Mouse (Mus musculus) heart, embryonic 13.5 days (tissue): ENCODE measurements around the gene Gm42906. TPM values are rescaled to one million over a fixed set of nuclear protein-coding genes. Genes with fewer than 3 reads are reported as not detected.

Experiments used
- ATAC-seq: fragments of 200-750 bp; cut with Nextera tagmentation; 2 replicates; pipeline ENCODE4 v1.8.0; 2017; ENCODE audit warnings: moderate TSS enrichment; ENCODE audit not compliant: insufficient number of reproducible peaks, low FRiP score, low TSS enrichment; ENCODE audit errors: extremely low read depth
- H3K27ac ChIP-seq: fragments of 300-500 bp; sonication (generic); replicated peaks from 2 replicates; pipeline ENCODE4 v1.5.1; 2015; ENCODE audit warnings: moderate library complexity, mild to moderate bottlenecking, inconsistent platforms
- H3K27me3 ChIP-seq: fragments of 300-500 bp; sonication (generic); replicated peaks from 2 replicates; pipeline ENCODE4 v1.6.1; 2015; ENCODE audit warnings: mild to moderate bottlenecking, inconsistent platforms
- H3K36me3 ChIP-seq: fragments of 300-500 bp; sonication (generic); 2 replicates; pipeline ENCODE4 v1.6.1; 2015; ENCODE audit warnings: mild to moderate bottlenecking, inconsistent platforms
- H3K4me1 ChIP-seq: fragments of 300-500 bp; sonication (generic); 2 replicates; pipeline ENCODE4 v1.6.1; 2015; ENCODE audit warnings: inconsistent platforms
- H3K4me2 ChIP-seq: fragments of 300-500 bp; sonication (generic); 2 replicates; pipeline ENCODE4 v1.6.1; 2015; ENCODE audit warnings: inconsistent platforms, mild to moderate bottlenecking, moderate library complexity
- H3K4me3 ChIP-seq: fragments of 300-500 bp; sonication (generic); 2 replicates; pipeline ENCODE4 v1.5.1; 2015; ENCODE audit warnings: moderate library complexity, mild to moderate bottlenecking, inconsistent platforms
- H3K9ac ChIP-seq: fragments of 300-500 bp; sonication (generic); 2 replicates; pipeline ENCODE4 v1.6.1; 2015; ENCODE audit warnings: inconsistent platforms, mild to moderate bottlenecking, moderate library complexity
- H3K9me3 ChIP-seq: fragments of 300-500 bp; sonication (generic); 2 replicates; pipeline ENCODE4 v1.6.1; 2016; ENCODE audit warnings: inconsistent platforms
- WGBS: fragments of 180-500 bp; shearing (Covaris S2); methylation state at CpG from one replicate; pipeline ENCODE4 v1.1.7; 2015; ENCODE audit warnings: mixed read lengths; 5-methylcytosine and 5-hydroxymethylcytosine counted together
- polyA plus RNA-seq: library from polyadenylated mRNA; unstranded; fragments of >200 nt; fragmentation: Nextera tagmentation; extraction: Ambion mirVana; gene quantifications from 2 replicates; pipeline ENCODE4 v1.2.1, GENCODE M21; 2015

The Gm42906 gene
- polyA plus RNA-seq, 1 experiment from 2014 or later: not detected

DNA sequence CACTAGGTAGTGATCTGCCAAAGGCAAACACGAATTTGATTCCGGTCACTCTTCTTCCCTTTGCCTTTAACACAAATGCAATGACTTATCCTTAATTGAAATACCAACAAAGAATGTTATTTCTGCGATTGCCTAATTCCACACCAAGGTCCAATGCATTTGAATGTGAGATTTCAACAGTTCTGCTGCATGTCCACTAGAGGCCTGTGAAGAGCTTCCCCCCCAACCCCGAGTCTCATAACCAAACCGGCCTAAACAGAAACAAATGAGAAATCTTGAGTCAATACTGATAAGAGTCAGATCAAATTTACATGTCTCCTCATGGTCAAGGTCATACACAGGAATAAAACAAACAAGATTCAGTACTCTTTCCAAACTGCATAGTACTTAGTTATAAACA is 285.7 kb downstream of the Gm42906 start:
- H3K4me3 ChIP-seq: no peak overlapping the region
- no peaks in the 10 kb centered on the region for H3K27me3 ChIP-seq
- no peaks in the 10 kb centered on the region for H3K9me3 ChIP-seq
- peaks cover 38% of the 10 kb centered on the region for H3K4me1 ChIP-seq
- H3K9ac ChIP-seq: no peak overlapping the region
- no peak overlapping the region for H3K4me2 ChIP-seq
- WGBS: 34% methylated on average over 5 of the region's 5 CpGs
- H3K36me3 ChIP-seq: no peaks in the 10 kb centered on the region
- peak overlapping the region; percentile 79 for H3K27ac ChIP-seq
- ATAC-seq: no peak

DNA sequence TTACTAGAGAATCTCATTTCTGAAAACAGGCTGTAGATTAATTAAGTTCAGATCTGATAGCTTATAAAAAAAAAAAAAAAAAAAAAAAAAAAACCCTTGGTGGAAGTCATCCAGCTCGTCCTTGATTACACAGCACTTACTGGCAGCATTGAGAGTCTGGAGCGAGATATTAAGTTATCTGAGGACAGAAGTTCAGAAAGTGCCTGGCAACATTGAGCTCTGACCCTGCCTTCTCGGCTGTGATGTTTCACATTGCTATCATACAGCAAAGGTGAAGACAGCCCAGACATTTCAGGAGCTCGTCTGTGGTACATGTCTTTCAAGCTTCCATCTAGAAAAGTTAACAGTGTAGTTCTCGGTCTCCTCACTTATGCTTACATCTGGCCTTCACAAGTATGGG is 290.1 kb downstream of the Gm42906 start:
- Histone ChIP-seq H3K27me3 (no peaks in the 10 kb centered on the region), H3K4me1 (peaks cover 48% of the 10 kb centered on the region), H3K9me3 (no peaks in the 10 kb centered on the region), H3K9ac (no peak overlapping the region), H3K4me3 (no peak overlapping the region), H3K36me3 (no peaks in the 10 kb centered on the region), H3K4me2 (no peak overlapping the region), H3K27ac (peak overlapping the region; percentile 15)
- ATAC-seq: no peak
- 32% methylated on average over 5 of the region's 5 CpGs for WGBS

DNA sequence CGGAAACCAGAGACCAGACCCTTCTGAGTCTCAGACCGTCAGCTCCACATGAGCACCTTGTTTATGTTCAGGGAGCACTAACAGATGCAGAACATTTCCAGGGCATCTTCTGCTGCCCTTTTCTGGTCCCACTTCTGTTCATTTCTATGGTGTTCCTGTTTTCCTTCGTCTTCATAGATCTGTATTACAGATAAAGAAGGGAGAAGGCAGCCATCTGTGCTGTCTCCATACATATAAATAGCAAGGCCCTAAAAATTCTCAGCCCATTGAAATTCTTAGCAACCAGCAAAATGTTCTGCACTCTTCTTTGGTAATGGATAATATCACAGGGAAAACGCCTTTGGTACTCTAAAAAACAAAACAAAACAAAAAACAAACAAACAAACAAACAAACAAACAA is 290.7 kb downstream of the Gm42906 start:
- 77% methylated on average over 4 of the region's 4 CpGs for WGBS
- Histone ChIP-seq H3K9me3 (no peaks in the 10 kb centered on the region), H3K27ac (no peak overlapping the region), H3K4me3 (no peak overlapping the region), H3K4me1 (peaks cover 42% of the 10 kb centered on the region), H3K36me3 (no peaks in the 10 kb centered on the region), H3K27me3 (no peaks in the 10 kb centered on the region), H3K9ac (no peak overlapping the region), H3K4me2 (no peak overlapping the region)
- no peak for ATAC-seq

- Histone ChIP-seq H3K9me3 (no peaks in the 10 kb centered on the region), H3K27ac (peak overlapping the region; percentile 61), H3K9ac (no peak overlapping the region), H3K4me3 (no peak overlapping the region), H3K27me3 (no peaks in the 10 kb centered on the region), H3K4me2 (no peak overlapping the region), H3K36me3 (no peaks in the 10 kb centered on the region), H3K4me1 (peaks cover 33% of the 10 kb centered on the region)
- WGBS: 22% methylated on average over 6 of the region's 6 CpGs
- no peak for ATAC-seq
Measured at GRCm38 (mm10) chr5:151135965-151136364, 292.0 kb downstream of the Gm42906 start.

- H3K4me1 ChIP-seq: peaks cover 36% of the 10 kb centered on the region
- no peaks in the 10 kb centered on the region for H3K9me3 ChIP-seq
- 44% methylated on average over 8 of the region's 8 CpGs for WGBS
- no peak for ATAC-seq
- H3K27ac ChIP-seq: peak overlapping the region; percentile 57
- H3K27me3 ChIP-seq: no peaks in the 10 kb centered on the region
- no peak overlapping the region; the same call in 1 of the 2 replicates for H3K4me2 ChIP-seq
- no peak overlapping the region for H3K9ac ChIP-seq
- no peaks in the 10 kb centered on the region for H3K36me3 ChIP-seq
- H3K4me3 ChIP-seq: no peak overlapping the region
Measured at GRCm38 (mm10) chr5:151135078-151135826, 292.7 kb downstream of the Gm42906 start.

DNA sequence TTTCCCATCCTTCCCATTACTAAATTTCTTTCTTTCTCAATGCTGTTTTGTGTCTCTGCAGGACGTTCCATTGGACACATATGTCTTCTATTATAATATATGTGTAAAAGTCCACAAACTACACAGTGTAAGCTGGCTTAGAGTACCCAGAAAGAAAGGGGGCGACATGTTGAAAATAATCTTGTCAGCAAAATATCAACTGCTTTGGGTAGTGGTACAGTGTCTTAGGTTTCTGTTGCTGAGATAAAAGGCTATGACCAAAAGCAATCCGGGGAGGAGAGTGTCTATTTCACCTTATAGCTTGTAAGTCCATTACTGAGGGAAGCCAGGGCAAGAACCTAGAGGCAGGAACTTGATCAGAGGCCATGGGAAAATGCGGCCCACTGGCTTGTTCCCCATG is 293.8 kb downstream of the Gm42906 start:
- Histone ChIP-seq H3K36me3 (no peaks in the 10 kb centered on the region), H3K27ac (no peak overlapping the region), H3K4me3 (no peak overlapping the region), H3K4me2 (no peak overlapping the region), H3K9ac (no peak overlapping the region), H3K4me1 (peaks cover 36% of the 10 kb centered on the region), H3K27me3 (no peaks in the 10 kb centered on the region), H3K9me3 (no peaks in the 10 kb centered on the region)
- ATAC-seq: no peak
- 92% methylated on average over 4 of the region's 4 CpGs for WGBS

DNA sequence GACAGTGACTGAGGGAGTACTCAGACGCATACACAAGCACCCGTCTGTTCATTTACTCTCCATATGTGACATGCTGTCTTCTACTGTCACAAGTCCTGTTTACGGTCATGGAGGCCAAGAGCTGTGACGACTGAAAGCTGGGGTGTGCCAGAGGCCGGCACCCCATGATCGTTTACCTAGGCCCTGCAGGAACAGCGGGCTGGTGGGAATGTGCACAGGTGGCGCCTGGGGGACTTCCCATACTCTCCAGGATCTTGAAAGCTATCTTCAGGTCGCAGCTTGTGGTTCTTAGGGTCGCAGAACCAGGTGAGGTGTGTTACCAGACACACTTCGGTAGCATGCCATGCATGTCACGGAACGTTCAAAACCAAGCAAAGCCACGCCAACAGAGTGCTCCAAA is 294.2 kb downstream of the Gm42906 start:
- Histone ChIP-seq H3K4me1 (peaks cover 36% of the 10 kb centered on the region), H3K9ac (no peak overlapping the region), H3K9me3 (no peaks in the 10 kb centered on the region), H3K27me3 (no peaks in the 10 kb centered on the region), H3K4me2 (no peak overlapping the region), H3K27ac (no peak overlapping the region), H3K4me3 (no peak overlapping the region), H3K36me3 (no peaks in the 10 kb centered on the region)
- ATAC-seq: no peak
- WGBS: 88% methylated on average over 14 of the region's 14 CpGs

DNA sequence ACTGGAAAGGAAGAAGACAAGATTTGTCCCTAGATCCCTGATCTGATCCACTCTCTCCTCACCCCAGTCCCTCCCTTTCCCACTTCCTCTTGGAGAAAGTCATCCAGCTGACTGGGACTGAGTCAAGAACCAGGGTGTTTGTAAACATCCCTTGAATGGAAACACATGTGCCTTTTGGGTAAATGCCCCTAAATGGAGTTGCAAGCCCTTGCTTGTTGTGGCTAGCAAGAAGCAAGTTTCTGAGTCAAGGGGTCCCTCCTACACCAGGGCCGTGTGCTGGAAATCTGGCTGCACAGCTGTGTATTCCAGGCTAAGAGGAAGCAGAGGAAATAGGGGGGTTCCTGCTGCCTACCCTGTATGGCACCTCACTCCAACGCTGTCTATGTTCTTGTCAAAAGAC is 298.2 kb downstream of the Gm42906 start:
- no peak for ATAC-seq
- H3K27me3 ChIP-seq: no peaks in the 10 kb centered on the region
- H3K36me3 ChIP-seq: no peaks in the 10 kb centered on the region
- H3K4me1 ChIP-seq: peaks cover 16% of the 10 kb centered on the region
- H3K9ac ChIP-seq: no peak overlapping the region
- 55% methylated on average over 2 of the region's 2 CpGs for WGBS
- H3K9me3 ChIP-seq: no peaks in the 10 kb centered on the region
- no peak overlapping the region for H3K27ac ChIP-seq
- no peak overlapping the region for H3K4me2 ChIP-seq
- no peak overlapping the region for H3K4me3 ChIP-seq

GRCm38 (mm10) chr5:151127298-151127717 is 300.7 kb downstream of the Gm42906 start:
- H3K4me3 ChIP-seq: peak overlapping the region; percentile 28
- H3K27me3 ChIP-seq: no peaks in the 10 kb centered on the region
- peaks cover 16% of the 10 kb centered on the region for H3K4me1 ChIP-seq
- H3K27ac ChIP-seq: no peak overlapping the region; the same call in 1 of the 2 replicates
- H3K36me3 ChIP-seq: no peaks in the 10 kb centered on the region
- WGBS: 35% methylated on average over 6 of the region's 6 CpGs
- H3K4me2 ChIP-seq: peak overlapping the region; percentile 3
- H3K9ac ChIP-seq: peak overlapping the region; percentile 47; the same call in 1 of the 2 replicates
- H3K9me3 ChIP-seq: no peaks in the 10 kb centered on the region
- ATAC-seq: no peak

DNA sequence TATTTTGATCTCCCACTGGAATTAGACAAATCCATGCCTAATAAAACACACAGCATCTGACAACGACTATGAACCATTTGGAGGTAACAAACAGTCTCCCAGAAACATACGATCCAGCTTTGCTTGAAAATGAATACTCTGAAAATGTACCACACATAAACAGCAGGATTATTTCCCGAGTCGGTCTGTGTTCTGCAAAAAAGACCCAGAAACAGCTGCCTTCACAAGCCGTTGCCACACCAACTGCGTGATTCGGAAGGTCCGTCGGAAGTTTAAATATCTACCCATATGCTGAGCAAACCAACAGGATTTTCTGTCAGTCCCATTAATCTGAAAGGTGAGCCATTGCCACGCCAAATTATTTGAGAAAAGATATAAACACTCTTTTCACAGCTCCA is 301.4 kb downstream of the Gm42906 start:
- Histone ChIP-seq H3K36me3 (no peaks in the 10 kb centered on the region), H3K4me1 (peaks cover 16% of the 10 kb centered on the region), H3K27ac (no peak overlapping the region), H3K27me3 (no peaks in the 10 kb centered on the region), H3K4me2 (peak overlapping the region; percentile 3), H3K9ac (no peak overlapping the region), H3K9me3 (no peaks in the 10 kb centered on the region), H3K4me3 (peak overlapping the region; percentile 28; the same call in 1 of the 2 replicates)
- ATAC-seq: no peak
- 78% methylated on average over 10 of the region's 10 CpGs for WGBS

DNA sequence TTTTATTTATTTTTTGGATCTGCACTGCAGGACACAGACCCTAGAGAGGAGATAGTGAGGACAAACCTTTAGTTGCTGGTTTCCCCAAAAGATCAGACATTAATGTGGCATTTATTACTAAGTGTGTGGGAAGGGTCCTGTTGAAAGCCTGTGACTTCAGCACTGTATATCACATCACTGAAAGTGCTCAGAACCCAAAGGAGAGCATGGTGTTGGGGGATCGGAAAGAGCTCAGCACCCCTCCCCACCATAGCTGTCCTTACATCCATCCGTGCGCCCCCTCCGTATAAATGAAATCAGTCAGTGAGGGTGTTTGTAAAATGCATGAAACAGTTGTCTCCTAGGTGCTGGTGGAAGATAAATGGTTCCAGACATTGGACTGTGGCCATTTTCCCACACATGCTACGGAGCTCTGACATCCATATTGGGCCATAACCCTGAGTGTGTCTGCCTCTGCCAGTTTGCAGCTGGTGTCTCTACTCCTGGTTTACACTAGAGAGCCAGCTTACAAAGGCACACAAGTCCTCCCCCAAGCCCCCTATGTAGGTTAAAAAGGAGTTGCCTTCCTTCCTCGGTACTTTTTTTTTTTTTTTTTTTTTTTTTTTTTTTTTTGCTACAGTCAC is 301.9 kb downstream of the Gm42906 start:
- Histone ChIP-seq H3K4me1 (peaks cover 16% of the 10 kb centered on the region), H3K4me2 (peak overlapping the region; percentile 3; the same call in 1 of the 2 replicates), H3K27ac (no peak overlapping the region), H3K4me3 (peak overlapping the region; percentile 5), H3K36me3 (no peaks in the 10 kb centered on the region), H3K27me3 (no peaks in the 10 kb centered on the region), H3K9me3 (no peaks in the 10 kb centered on the region), H3K9ac (no peak overlapping the region)
- 54% methylated on average over 6 of the region's 6 CpGs for WGBS
- ATAC-seq: no peak

DNA sequence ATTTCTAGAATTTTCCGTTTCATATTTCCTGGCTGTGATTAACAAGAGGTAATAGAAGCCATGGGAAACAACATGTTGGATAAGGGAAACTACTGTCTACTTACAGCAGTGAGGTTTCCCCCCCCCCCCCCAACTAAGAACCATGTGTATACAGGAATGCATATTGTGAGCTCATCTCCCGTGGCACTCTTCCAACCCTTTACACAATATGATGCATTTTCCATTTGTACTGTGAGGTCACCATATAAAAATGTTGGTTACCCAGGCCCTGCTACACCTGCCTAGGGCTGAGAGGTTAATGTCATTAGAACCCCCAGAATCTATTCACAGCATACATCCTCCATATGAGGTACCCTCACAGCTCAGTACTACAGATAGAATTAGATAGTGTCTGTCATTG is 310.1 kb downstream of the Gm42906 start:
- no peaks in the 10 kb centered on the region for H3K36me3 ChIP-seq
- no peak overlapping the region for H3K27ac ChIP-seq
- no peak overlapping the region for H3K4me2 ChIP-seq
- no peaks in the 10 kb centered on the region for H3K27me3 ChIP-seq
- ATAC-seq: no peak
- 60% methylated on average over 2 of the region's 2 CpGs for WGBS
- H3K9me3 ChIP-seq: no peaks in the 10 kb centered on the region
- no peak overlapping the region for H3K9ac ChIP-seq
- H3K4me1 ChIP-seq: peaks cover 19% of the 10 kb centered on the region; the same call in 1 of the 2 replicates
- H3K4me3 ChIP-seq: no peak overlapping the region
